Mouse (Mus musculus) midbrain, embryonic 16.5 days (tissue): ENCODE measurements around the gene Pla2g12b. TPM values are rescaled to one million over a fixed set of nuclear protein-coding genes. Genes with fewer than 3 reads are reported as not detected.

Experiments
- ATAC-seq: fragments of 200-750 bp; cut with Nextera tagmentation; 2 replicates; pipeline ENCODE4 v1.8.0; 2017; ENCODE audit warnings: moderate TSS enrichment
- H3K27ac ChIP-seq: fragments of 300-500 bp; sonication (generic); 2 replicates; pipeline ENCODE4 v1.5.1; 2014; ENCODE audit warnings: mild to moderate bottlenecking, low read length, mixed read lengths
- H3K27me3 ChIP-seq: fragments of 300-500 bp; sonication (generic); 2 replicates; pipeline ENCODE4 v1.6.1; 2014; ENCODE audit warnings: low read depth, low read length, mixed read lengths; ENCODE audit not compliant: control insufficient read depth, insufficient read depth
- H3K36me3 ChIP-seq: fragments of 300-500 bp; sonication (generic); 2 replicates; pipeline ENCODE4 v1.6.1; 2014; ENCODE audit warnings: mild to moderate bottlenecking, low read length, moderate library complexity, mixed read lengths; ENCODE audit not compliant: control insufficient read depth, insufficient read depth
- H3K4me1 ChIP-seq: fragments of 300-500 bp; sonication (generic); 2 replicates; pipeline ENCODE4 v1.6.1; 2014; ENCODE audit warnings: mild to moderate bottlenecking, low read length, mixed read lengths; ENCODE audit not compliant: control insufficient read depth, insufficient read depth
- H3K4me2 ChIP-seq: fragments of 300-500 bp; sonication (generic); 2 replicates; pipeline ENCODE4 v1.6.1; 2014; ENCODE audit warnings: mild to moderate bottlenecking, low read length, mixed read lengths
- H3K4me3 ChIP-seq: fragments of 300-500 bp; sonication (generic); 2 replicates; pipeline ENCODE4 v1.5.1; 2014; ENCODE audit warnings: low read depth, mild to moderate bottlenecking, low read length, moderate library complexity, mixed read lengths
- H3K9ac ChIP-seq: fragments of 300-500 bp; sonication (generic); 2 replicates; pipeline ENCODE4 v1.6.1; 2014; ENCODE audit warnings: low read depth, low read length, mixed read lengths
- H3K9me3 ChIP-seq: fragments of 300-500 bp; sonication (generic); replicated peaks from 2 replicates; pipeline ENCODE4 v1.6.1; 2014; ENCODE audit warnings: mild to moderate bottlenecking, low read length, mixed read lengths; ENCODE audit not compliant: control insufficient read depth, poor library complexity, severe bottlenecking
- WGBS: fragments of 180-500 bp; shearing (Covaris S2); extraction: QIAGEN DNeasy Blood & Tissue Kit; methylation state at CpG from one replicate; pipeline ENCODE4 v1.1.7; 2014; 5-methylcytosine and 5-hydroxymethylcytosine counted together
- polyA plus RNA-seq: library from polyadenylated mRNA; unstranded; fragments of >200 nt; fragmentation: Nextera tagmentation; extraction: Ambion mirVana; gene quantifications from 2 replicates; pipeline ENCODE4 v1.2.1, GENCODE M21; 2015

The Pla2g12b gene
- polyA plus RNA-seq, 1 experiment from 2014 or later, result not detected

GRCm38 (mm10) chr10:59444106-59444505, 40.6 kb downstream of the Pla2g12b start:
- H3K9me3 ChIP-seq, result no peaks in the 10 kb centered on the region
- no peaks in the 10 kb centered on the region for H3K4me1 ChIP-seq
- H3K4me3 ChIP-seq, result no peak overlapping the region
- H3K4me2 ChIP-seq, result no peak overlapping the region
- no peak overlapping the region for H3K9ac ChIP-seq
- no peaks in the 10 kb centered on the region for H3K36me3 ChIP-seq
- ATAC-seq, result no peak
- WGBS, result 62% methylated on average over 3 of the region's 3 CpGs
- H3K27me3 ChIP-seq, result no peaks in the 10 kb centered on the region
- H3K27ac ChIP-seq, result no peak overlapping the region

GRCm38 (mm10) chr10:59444635-59445034, 41.2 kb downstream of the Pla2g12b start:
- Histone ChIP-seq H3K9me3 (no peaks in the 10 kb centered on the region), H3K36me3 (no peaks in the 10 kb centered on the region), H3K27ac (no peak overlapping the region), H3K9ac (no peak overlapping the region), H3K27me3 (no peaks in the 10 kb centered on the region), H3K4me3 (no peak overlapping the region), H3K4me2 (no peak overlapping the region), H3K4me1 (no peaks in the 10 kb centered on the region)
- 57% methylated on average over 8 of the region's 8 CpGs for WGBS
- no peak for ATAC-seq

- Histone ChIP-seq H3K4me1 (no peaks in the 10 kb centered on the region), H3K27me3 (no peaks in the 10 kb centered on the region), H3K4me3 (no peak overlapping the region), H3K9me3 (no peaks in the 10 kb centered on the region), H3K4me2 (no peak overlapping the region), H3K36me3 (no peaks in the 10 kb centered on the region), H3K9ac (no peak overlapping the region), H3K27ac (no peak overlapping the region)
- ATAC-seq, result no peak
- WGBS, result 86% methylated on average over 9 of the region's 10 CpGs
Measured at GRCm38 (mm10) chr10:59446911-59447437, 43.5 kb downstream of the Pla2g12b start.

- H3K4me1 ChIP-seq, result no peaks in the 10 kb centered on the region
- WGBS, result 90% methylated on average over 9 of the region's 9 CpGs
- H3K27me3 ChIP-seq, result no peaks in the 10 kb centered on the region
- H3K4me2 ChIP-seq, result no peak overlapping the region
- H3K27ac ChIP-seq, result no peak overlapping the region
- no peaks in the 10 kb centered on the region for H3K36me3 ChIP-seq
- H3K4me3 ChIP-seq, result no peak overlapping the region
- ATAC-seq, result no peak
- no peaks in the 10 kb centered on the region for H3K9me3 ChIP-seq
- no peak overlapping the region for H3K9ac ChIP-seq
Measured at GRCm38 (mm10) chr10:59447546-59447945, 44.1 kb downstream of the Pla2g12b start.

GRCm38 (mm10) chr10:59451839-59452238, 48.4 kb downstream of the Pla2g12b start:
- Histone ChIP-seq H3K27ac (no peak overlapping the region), H3K9me3 (no peaks in the 10 kb centered on the region), H3K9ac (no peak overlapping the region), H3K4me2 (no peak overlapping the region), H3K27me3 (no peaks in the 10 kb centered on the region), H3K4me3 (no peak overlapping the region), H3K36me3 (no peaks in the 10 kb centered on the region; the same call in 1 of the 2 replicates), H3K4me1 (no peaks in the 10 kb centered on the region)
- ATAC-seq, result peak; percentile 78
- 29% methylated on average over 5 of the region's 5 CpGs for WGBS

- Histone ChIP-seq H3K27ac (no peak overlapping the region), H3K27me3 (no peaks in the 10 kb centered on the region), H3K9me3 (no peaks in the 10 kb centered on the region), H3K4me1 (no peaks in the 10 kb centered on the region), H3K4me2 (no peak overlapping the region), H3K9ac (no peak overlapping the region), H3K4me3 (no peak overlapping the region), H3K36me3 (no peaks in the 10 kb centered on the region; the same call in 1 of the 2 replicates)
- no peak for ATAC-seq
- 96% methylated on average over 15 of the region's 15 CpGs for WGBS
Measured at GRCm38 (mm10) chr10:59454631-59455030, 51.2 kb downstream of the Pla2g12b start.

GRCm38 (mm10) chr10:59459767-59460166, 56.3 kb downstream of the Pla2g12b start:
- Histone ChIP-seq H3K4me2 (no peak overlapping the region), H3K4me1 (no peaks in the 10 kb centered on the region), H3K9me3 (no peaks in the 10 kb centered on the region), H3K27ac (no peak overlapping the region), H3K4me3 (no peak overlapping the region), H3K36me3 (no peaks in the 10 kb centered on the region; the same call in 1 of the 2 replicates), H3K27me3 (no peaks in the 10 kb centered on the region), H3K9ac (no peak overlapping the region)
- WGBS, result 94% methylated on average over 12 of the region's 12 CpGs
- no peak for ATAC-seq

GRCm38 (mm10) chr10:59462307-59462706, 58.8 kb downstream of the Pla2g12b start:
- Histone ChIP-seq H3K9me3 (no peaks in the 10 kb centered on the region), H3K27ac (no peak overlapping the region), H3K4me2 (no peak overlapping the region), H3K27me3 (no peaks in the 10 kb centered on the region), H3K9ac (no peak overlapping the region), H3K4me3 (no peak overlapping the region), H3K4me1 (no peaks in the 10 kb centered on the region), H3K36me3 (no peaks in the 10 kb centered on the region)
- no peak for ATAC-seq
- WGBS, result 83% methylated on average over 6 of the region's 6 CpGs

- WGBS, result 86% methylated on average over 3 of the region's 3 CpGs
- Histone ChIP-seq H3K27ac (no peak overlapping the region), H3K36me3 (no peaks in the 10 kb centered on the region), H3K9ac (no peak overlapping the region), H3K4me3 (no peak overlapping the region), H3K9me3 (no peaks in the 10 kb centered on the region), H3K4me2 (no peak overlapping the region), H3K4me1 (no peaks in the 10 kb centered on the region), H3K27me3 (no peaks in the 10 kb centered on the region)
- no peak for ATAC-seq
Measured at GRCm38 (mm10) chr10:59465546-59465945, 62.1 kb downstream of the Pla2g12b start.
